Mouse (Mus musculus) stomach, postnatal 0 days (tissue): ENCODE data around the gene Klhl21.

Experiments
- CTCF ChIP-seq: IDR thresholded peaks from 2 replicates; pipeline ENCODE4 v1.5.1; 2016; ENCODE audit warnings: antibody characterized with exemption, low read depth, mild to moderate bottlenecking, moderate library complexity
- EP300 ChIP-seq: optimal IDR thresholded peaks from 2 replicates; pipeline ENCODE3; 2016; ENCODE audit warnings: antibody characterized with exemption

DNA sequence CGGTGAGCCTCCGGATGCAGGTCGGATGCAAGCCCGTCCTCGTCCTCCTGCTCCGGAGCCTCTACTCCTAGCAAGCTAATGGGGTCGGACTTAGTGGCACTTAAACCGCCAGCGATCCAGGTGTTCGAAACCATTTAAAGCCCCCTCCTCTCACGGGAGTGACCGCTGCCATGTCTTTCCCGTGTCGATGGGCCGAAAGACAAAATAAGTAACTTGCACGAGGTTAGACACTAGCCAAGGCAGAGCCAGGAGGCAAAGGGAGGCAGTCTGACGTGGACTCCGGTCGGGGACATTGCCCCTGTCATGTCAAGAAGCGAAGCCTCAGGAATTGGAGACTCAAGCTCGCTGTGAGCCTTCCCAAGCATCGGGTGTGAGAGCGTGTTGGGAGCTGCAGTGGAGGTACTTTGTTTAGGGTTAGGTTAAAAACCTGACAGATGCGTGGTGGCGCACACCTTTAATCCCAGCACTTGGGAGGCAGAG, 31.3 kb downstream of the Klhl21 start:
- no peak for TF ChIP-seq CTCF
- no peak for TF ChIP-seq EP300
